Mouse (Mus musculus): Measurements from ENCODE around the gene Klf8. TPM values are rescaled to one million over a fixed set of nuclear protein-coding genes. Genes with fewer than 3 reads are reported as not detected.

Klf8 gene
- polyA plus RNA-seq, 1 experiment from 2014 or later = 1.1 TPM

- H3K4me3 ChIP-seq (replicated peaks; ENCODE audit: low read length) = no peak overlapping the region
- H3K36me3 ChIP-seq (ENCODE audit: control insufficient read depth, insufficient read depth, low read length) = no peaks in the 10 kb centered on the region
- H3K27me3 ChIP-seq (ENCODE audit: control insufficient read depth, insufficient read depth, low read length) = no peaks in the 10 kb centered on the region
- H3K4me2 ChIP-seq (ENCODE audit: low read depth, low read length) = no peak overlapping the region
- no peaks in the 10 kb centered on the region for H3K4me1 ChIP-seq (ENCODE audit: control insufficient read depth, insufficient read depth, low read length)
- no peak for ATAC-seq (ENCODE audit: insufficient read depth, low FRiP score)
- no peak overlapping the region for H3K27ac ChIP-seq (ENCODE audit: low read length)
- no peak overlapping the region for H3K9ac ChIP-seq (ENCODE audit: low read length)
- H3K9me3 ChIP-seq (replicated peaks; ENCODE audit: control insufficient read depth, low read length) = no peaks in the 10 kb centered on the region
- 51% methylated on average over 3 of the region's 3 CpGs for WGBS
Measured at GRCm38 (mm10) chrX:153381753-153382152, 144.5 kb downstream of the Klf8 start.

GRCm38 (mm10) chrX:153389291-153389690 is 152.0 kb downstream of the Klf8 start:
- 27% methylated on average over 2 of the region's 2 CpGs for WGBS
- H3K9ac ChIP-seq (ENCODE audit: low read length) = no peak overlapping the region

GRCm38 (mm10) chrX:153417067-153417466 is 179.8 kb downstream of the Klf8 start:
- Histone ChIP-seq H3K9ac (ENCODE audit: low read length) (no peak overlapping the region), H3K9me3 (replicated peaks; ENCODE audit: control insufficient read depth, low read length) (no peaks in the 10 kb centered on the region), H3K4me1 (ENCODE audit: control insufficient read depth, insufficient read depth, low read length) (no peaks in the 10 kb centered on the region), H3K27ac (ENCODE audit: low read length) (no peak overlapping the region), H3K4me3 (replicated peaks; ENCODE audit: low read length) (no peak overlapping the region), H3K36me3 (ENCODE audit: control insufficient read depth, insufficient read depth, low read length) (no peaks in the 10 kb centered on the region), H3K4me2 (ENCODE audit: low read depth, low read length) (no peak overlapping the region), H3K27me3 (ENCODE audit: control insufficient read depth, insufficient read depth, low read length) (no peaks in the 10 kb centered on the region)
- WGBS = 69% methylated on average over 5 of the region's 5 CpGs
- no peak for ATAC-seq (ENCODE audit: insufficient read depth, low FRiP score)

More at GRCm38 (mm10) chrX:153389291-153389690, 152.0 kb downstream of the Klf8 start:
- H3K36me3 ChIP-seq (ENCODE audit: control insufficient read depth, insufficient read depth, low read length) = no peaks in the 10 kb centered on the region
- H3K4me1 ChIP-seq (ENCODE audit: control insufficient read depth, insufficient read depth, low read length) = no peaks in the 10 kb centered on the region
- ATAC-seq (ENCODE audit: insufficient read depth, low FRiP score) = no peak
- no peaks in the 10 kb centered on the region for H3K9me3 ChIP-seq (replicated peaks; ENCODE audit: control insufficient read depth, low read length)
- H3K4me3 ChIP-seq (replicated peaks; ENCODE audit: low read length) = no peak overlapping the region
- H3K4me2 ChIP-seq (ENCODE audit: low read depth, low read length) = no peak overlapping the region
- H3K27me3 ChIP-seq (ENCODE audit: control insufficient read depth, insufficient read depth, low read length) = no peaks in the 10 kb centered on the region
- H3K27ac ChIP-seq (ENCODE audit: low read length) = no peak overlapping the region

GRCm38 (mm10) chrX:153433659-153434293 is 196.5 kb downstream of the Klf8 start:
- ATAC-seq (ENCODE audit: insufficient read depth, low FRiP score) = no peak
- Histone ChIP-seq H3K4me1 (ENCODE audit: control insufficient read depth, insufficient read depth, low read length) (no peaks in the 10 kb centered on the region), H3K9ac (ENCODE audit: low read length) (no peak overlapping the region), H3K4me2 (ENCODE audit: low read depth, low read length) (no peak overlapping the region), H3K9me3 (replicated peaks; ENCODE audit: control insufficient read depth, low read length) (no peaks in the 10 kb centered on the region), H3K4me3 (replicated peaks; ENCODE audit: low read length) (no peak overlapping the region), H3K27me3 (ENCODE audit: control insufficient read depth, insufficient read depth, low read length) (no peaks in the 10 kb centered on the region), H3K27ac (ENCODE audit: low read length) (no peak overlapping the region), H3K36me3 (ENCODE audit: control insufficient read depth, insufficient read depth, low read length) (no peaks in the 10 kb centered on the region)
- 27% methylated on average over 5 of the region's 5 CpGs for WGBS

GRCm38 (mm10) chrX:153439573-153439972 is 202.3 kb downstream of the Klf8 start:
- Histone ChIP-seq H3K4me2 (ENCODE audit: low read depth, low read length) (no peak overlapping the region), H3K27me3 (ENCODE audit: control insufficient read depth, insufficient read depth, low read length) (no peaks in the 10 kb centered on the region), H3K27ac (ENCODE audit: low read length) (no peak overlapping the region), H3K4me3 (replicated peaks; ENCODE audit: low read length) (no peak overlapping the region), H3K9ac (ENCODE audit: low read length) (no peak overlapping the region), H3K36me3 (ENCODE audit: control insufficient read depth, insufficient read depth, low read length) (no peaks in the 10 kb centered on the region), H3K9me3 (replicated peaks; ENCODE audit: control insufficient read depth, low read length) (no peaks in the 10 kb centered on the region), H3K4me1 (ENCODE audit: control insufficient read depth, insufficient read depth, low read length) (no peaks in the 10 kb centered on the region)
- ATAC-seq (ENCODE audit: insufficient read depth, low FRiP score) = no peak

GRCm38 (mm10) chrX:153440018-153440417 is 202.8 kb downstream of the Klf8 start:
- H3K9me3 ChIP-seq (replicated peaks; ENCODE audit: control insufficient read depth, low read length) = no peaks in the 10 kb centered on the region
- H3K27me3 ChIP-seq (ENCODE audit: control insufficient read depth, insufficient read depth, low read length) = no peaks in the 10 kb centered on the region
- H3K9ac ChIP-seq (ENCODE audit: low read length) = no peak overlapping the region
- H3K27ac ChIP-seq (ENCODE audit: low read length) = no peak overlapping the region
- no peak overlapping the region for H3K4me3 ChIP-seq (replicated peaks; ENCODE audit: low read length)
- 87% methylated on average over 3 of the region's 3 CpGs for WGBS
- no peaks in the 10 kb centered on the region for H3K36me3 ChIP-seq (ENCODE audit: control insufficient read depth, insufficient read depth, low read length)
- no peak for ATAC-seq (ENCODE audit: insufficient read depth, low FRiP score)
- no peaks in the 10 kb centered on the region for H3K4me1 ChIP-seq (ENCODE audit: control insufficient read depth, insufficient read depth, low read length)
- no peak overlapping the region for H3K4me2 ChIP-seq (ENCODE audit: low read depth, low read length)

Other genes with a start within 250 kb of the Klf8 start
- 0.56 and 0.59 TPM in 2 replicates for gene Usp51, start 231.0 kb upstream of the Klf8 start, polyA plus RNA-seq (2015; fragmentation: Nextera tagmentation; extraction: Ambion mirVana)
- gene Mageh1, start 199.9 kb upstream of the Klf8 start, polyA plus RNA-seq (2015; fragmentation: Nextera tagmentation; extraction: Ambion mirVana) = 39.3 and 42.5 TPM in 2 replicates
- gene Foxr2, start 118.7 kb upstream of the Klf8 start, polyA plus RNA-seq (2015; fragmentation: Nextera tagmentation; extraction: Ambion mirVana) = 0.06 TPM in 1 of 2 replicates, not detected in the other
- gene Rragb, start 97.5 kb upstream of the Klf8 start, polyA plus RNA-seq (2015; fragmentation: Nextera tagmentation; extraction: Ambion mirVana) = 0.91 and 0.97 TPM in 2 replicates

Measured in stomach, embryonic 16.5 days (tissue).